Mouse (Mus musculus) cerebellum, adult 11 months (tissue): ENCODE results near the gene Psmc4.

Experiments
- DNase-seq: peaks from one replicate; pipeline ENCODE4 v3.0.0; 2022

Gene Psmc4

DNA sequence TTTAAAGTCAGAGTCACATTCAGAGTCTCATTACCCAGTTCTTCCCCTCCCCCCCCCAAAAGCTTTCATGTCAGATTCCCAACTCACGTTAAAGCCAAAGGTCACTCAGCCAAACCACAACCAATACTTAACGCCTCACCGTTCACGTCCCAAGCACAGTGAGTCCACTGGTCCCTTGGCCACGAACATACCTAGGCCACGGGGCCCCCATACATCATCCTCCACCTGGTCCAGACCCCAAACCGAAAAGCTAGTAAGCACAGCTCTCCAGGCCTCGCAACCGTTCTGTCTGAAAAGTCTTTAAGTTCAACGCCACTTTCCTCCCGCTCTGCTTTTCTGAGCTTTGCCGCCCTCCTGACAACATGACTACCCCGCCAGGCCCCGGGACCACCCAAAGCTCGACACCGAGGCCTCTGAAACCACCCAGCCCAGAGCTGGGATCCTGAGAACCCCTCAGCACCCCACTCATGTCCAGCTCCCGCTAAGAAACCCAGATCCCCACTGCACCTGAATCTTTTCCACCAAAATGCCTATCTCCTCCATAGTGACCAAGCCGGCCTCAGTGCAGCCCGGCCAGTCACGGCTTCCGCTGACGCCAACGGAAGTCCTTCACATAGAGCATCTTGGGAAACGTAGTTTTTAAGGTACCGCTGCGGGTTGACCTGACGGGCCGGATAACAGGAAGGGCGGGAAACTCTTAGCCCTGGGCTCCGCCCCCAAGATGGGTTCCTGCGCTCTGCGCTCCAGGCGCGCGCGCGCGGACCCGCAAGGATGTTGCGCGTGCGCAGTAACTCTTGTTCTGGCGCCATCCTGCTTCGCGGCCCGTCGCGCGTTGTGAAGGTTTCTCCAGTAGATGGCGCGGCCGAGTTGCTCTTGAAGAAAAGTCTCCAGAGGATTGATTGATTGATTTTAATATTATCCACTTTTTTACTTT is at the start of gene Psmc4:
Gene Psmc4 (minus strand): TSS at position 626 of the 934 bp plus-strand sequence.
- DNase-seq: peak; percentile 99

DNA sequence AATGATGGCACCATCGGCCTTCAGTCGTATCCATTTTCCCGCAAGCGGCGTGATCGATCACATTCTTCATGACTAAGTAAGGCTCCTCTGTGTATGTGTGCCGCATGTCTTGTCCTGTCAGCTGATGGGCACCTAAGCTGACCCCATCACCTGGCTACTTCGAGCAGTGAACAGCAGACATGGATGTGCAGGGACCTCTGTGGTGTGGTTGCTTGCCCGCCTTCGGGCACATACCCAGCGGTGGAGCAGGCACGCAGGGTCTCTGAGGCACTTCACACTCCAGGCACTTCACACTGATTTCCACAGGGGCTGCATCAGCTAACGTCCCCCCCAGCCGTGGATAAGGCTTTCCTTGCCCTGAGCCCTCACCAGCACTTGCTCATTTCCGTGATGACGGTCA is 49.2 kb upstream of the Psmc4 start:
- DNase-seq: no peak

GRCm38 (mm10) chr7:28093541-28093940 is 43.6 kb upstream of the Psmc4 start:
- DNase-seq: no peak

- DNase-seq: no peak
These were observed 36.3 kb upstream of the Psmc4 start for GRCm38 (mm10) chr7:28086236-28086635.

- DNase-seq: no peak
These were observed 34.3 kb upstream of the Psmc4 start for GRCm38 (mm10) chr7:28084215-28084614.

DNA sequence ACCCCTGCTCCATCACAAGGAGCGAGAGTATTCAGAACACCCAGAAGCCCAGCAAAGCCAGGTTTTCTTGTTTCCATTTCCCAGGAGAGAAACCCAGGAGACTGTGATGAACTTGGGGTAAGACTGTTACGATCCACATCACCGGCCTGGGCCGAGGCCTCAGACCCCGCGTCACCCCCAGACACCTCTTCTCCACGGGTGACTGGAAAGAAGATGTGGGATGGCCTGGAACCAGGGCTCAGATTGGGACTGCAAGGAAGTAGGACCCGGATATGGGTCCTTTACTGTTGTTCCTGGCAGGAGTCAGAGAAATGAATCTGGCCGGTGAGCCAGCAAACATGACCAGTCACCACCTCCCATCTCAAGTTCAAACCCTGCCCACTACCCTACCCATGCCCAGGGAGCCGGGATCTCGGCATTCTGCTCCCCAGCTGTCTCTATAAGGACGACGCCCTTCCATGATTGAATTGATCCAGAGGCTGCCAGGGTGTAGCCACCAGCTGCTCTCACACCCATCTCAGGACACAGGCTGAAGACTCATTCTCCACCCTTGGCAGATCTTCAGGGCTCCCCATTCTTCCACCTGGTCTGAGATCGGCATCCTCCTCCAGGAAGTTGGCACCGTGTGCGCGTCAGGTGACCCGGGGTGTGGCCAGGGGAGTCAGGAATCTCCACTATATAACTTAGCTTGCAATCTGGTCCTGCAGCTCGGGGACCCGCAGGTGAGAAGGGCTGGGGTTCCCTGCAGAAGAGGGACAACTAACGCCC is 20.8 kb upstream of the Psmc4 start, which contains the start of gene Fcgbp:
Gene Fcgbp (plus strand): TSS at position 706 of the 768 bp plus-strand sequence.
- no peak for DNase-seq

DNA sequence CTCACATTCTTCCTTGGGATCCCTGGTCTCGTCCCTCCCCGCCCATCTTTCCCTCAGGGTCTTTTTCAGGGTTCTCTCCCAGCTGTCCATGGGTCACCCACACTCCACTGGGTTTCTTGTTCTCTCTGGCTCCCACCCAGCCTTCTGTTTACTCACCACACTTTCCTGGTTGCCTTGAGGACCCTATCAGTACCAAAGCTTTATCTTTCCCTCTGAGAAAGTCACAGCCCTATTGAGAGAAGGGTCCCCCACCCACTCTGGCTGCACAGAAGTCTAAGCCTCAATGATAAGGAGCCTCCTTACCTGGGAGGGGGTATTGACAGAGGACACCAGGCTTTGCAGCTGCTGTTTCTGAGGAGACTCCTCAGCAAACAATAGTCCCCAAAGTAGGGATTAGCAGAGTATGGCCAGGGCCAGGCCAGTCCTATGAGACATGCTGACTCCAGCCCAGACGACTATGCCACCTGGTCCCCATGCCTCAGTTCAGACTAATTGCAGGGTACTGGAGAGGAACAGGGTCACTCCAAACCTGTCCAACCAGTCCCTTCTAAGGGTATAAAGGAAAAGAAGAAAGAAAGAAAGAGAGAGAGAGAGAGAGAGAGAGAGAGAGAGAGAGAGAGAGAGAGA is 19.8 kb upstream of the Psmc4 start:
- DNase-seq: no peak

GRCm38 (mm10) chr7:28068661-28069060 is 18.8 kb upstream of the Psmc4 start:
- DNase-seq: no peak

GRCm38 (mm10) chr7:28059972-28060371 is 10.1 kb upstream of the Psmc4 start:
- DNase-seq: no peak

- DNase-seq: no peak
These were observed 3.4 kb upstream of the Psmc4 start for GRCm38 (mm10) chr7:28053046-28053930.

DNA sequence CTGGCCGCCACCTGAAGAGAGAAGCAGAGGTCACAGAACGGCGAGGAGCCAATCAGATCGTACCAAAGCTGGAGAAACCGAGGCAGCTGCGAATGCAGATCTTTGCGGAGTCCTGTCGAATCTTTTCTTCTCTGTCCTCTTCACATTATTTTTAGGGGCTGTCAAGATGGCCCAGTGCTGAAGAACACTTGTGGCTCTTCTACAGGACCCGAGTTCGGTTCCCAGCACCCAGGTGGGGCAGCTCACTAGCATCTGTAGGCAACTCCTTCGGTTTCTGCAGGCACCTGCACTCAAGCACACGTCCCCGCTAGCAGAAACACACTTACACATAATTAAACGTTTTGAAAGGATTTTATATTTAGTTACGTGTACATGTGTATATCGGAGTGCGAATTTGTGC is 683 bp upstream of the Psmc4 start:
- DNase-seq: no peak

GRCm38 (mm10) chr7:28044524-28044923 is 5.4 kb downstream of the Psmc4 start:
- DNase-seq: no peak

DNA sequence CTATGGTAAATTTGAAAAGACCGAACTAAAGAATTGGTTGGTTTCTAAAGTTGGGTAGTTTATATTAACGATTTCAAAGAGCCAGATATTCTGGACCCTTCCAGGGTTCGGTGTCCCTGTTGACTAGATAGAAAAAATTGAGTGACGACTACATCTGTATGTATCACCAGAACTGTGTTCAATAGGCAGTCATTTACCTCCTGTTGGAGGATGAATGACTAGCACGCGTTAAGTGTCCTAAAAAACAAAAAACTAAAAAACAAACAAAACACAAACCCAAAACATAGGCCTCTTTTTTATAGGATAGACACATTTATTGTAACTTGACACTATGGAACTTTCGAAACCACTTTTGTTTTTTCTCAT is 35.5 kb downstream of the Psmc4 start:
- no peak for DNase-seq

DNA sequence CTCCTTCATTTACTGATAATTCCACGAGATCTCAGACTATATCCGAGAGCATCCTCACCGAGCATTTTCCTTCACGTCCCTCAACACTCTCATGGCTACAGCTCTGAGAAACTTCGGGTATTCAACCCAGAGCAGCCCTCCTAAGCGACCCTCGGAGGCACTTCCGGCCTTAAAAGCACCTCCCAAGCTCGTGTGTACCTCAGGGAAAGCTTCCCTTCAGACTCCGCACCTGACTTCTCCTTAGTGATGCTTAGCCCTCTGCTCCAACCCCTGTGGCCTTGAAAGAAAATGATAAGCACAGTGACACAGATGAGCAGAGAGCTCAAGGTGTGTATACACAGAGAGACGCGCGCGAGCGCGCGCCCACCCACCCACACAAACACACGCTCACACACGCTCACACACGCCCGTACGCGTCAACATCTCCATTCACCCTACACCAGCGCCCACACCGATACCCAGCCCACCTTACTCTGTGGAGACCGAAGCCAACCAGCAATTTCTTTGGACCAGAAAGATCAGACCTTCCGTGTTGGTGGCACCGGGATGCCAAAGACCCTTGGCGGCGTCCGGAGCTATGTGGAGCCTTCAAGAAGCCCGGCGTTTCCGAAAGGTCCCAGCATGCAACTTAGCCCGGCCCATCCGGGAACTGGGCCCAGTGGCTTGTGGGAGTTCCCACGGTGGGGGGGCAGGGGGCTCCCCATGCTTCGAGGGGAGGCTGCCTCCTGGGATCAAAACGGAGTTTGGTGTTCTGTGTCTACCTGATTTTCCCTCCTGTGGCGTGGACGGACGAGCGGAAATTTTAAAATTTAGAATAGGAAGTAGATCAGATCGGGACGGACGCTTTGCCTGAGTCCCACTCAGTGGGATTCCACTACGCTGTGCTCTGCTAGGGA is 36.1 kb downstream of the Psmc4 start, which contains the start of gene Zfp850:
Gene Zfp850 (minus strand): TSS at position 567 of the 896 bp plus-strand sequence.
- DNase-seq: peak; percentile 62

GRCm38 (mm10) chr7:28010271-28010670 is 39.6 kb downstream of the Psmc4 start:
- DNase-seq: no peak
